21 mouse cellular contexts compared by ENCODE assay signal in genomic region chr8:111957231-111957630, GRCm38 (mm10). TPM values are rescaled to one million over a fixed set of nuclear protein-coding genes. Genes with fewer than 3 reads are reported as not detected.
"Had no signal": no experiment of that assay in that cellular context is flagged by ENCODE, and none has a peak within 500 bp of the region (broad histone marks: within the 10 kb centered on the region; RNA-seq: fewer than 3 reads in every experiment).

No protein-coding gene starts in this region.

- H3K4me1 ChIP-seq: lung, embryonic 15.5 days; midbrain, embryonic 13.5 days; midbrain, embryonic 15.5 days; neural tube, embryonic 12.5 days; stomach, embryonic 15.5 days had no signal

- H3K4me3 ChIP-seq: lung, embryonic 15.5 days; megakaryocyte, embryonic 14.5 days; midbrain, embryonic 13.5 days; midbrain, embryonic 15.5 days; neural tube, embryonic 12.5 days; stomach, embryonic 15.5 days had no signal

- DNase-seq: lung, adult 2 months; lung, postnatal 14 days; lung, postnatal 36 days; right cerebral cortex, postnatal 14 days; thymus, adult 2 months; thymus, postnatal 25 days; thymus, postnatal 4 days had no signal

- H3K27ac ChIP-seq: lung, embryonic 15.5 days; macrophage; midbrain, embryonic 13.5 days; midbrain, embryonic 15.5 days; neural tube, embryonic 12.5 days; stomach, embryonic 15.5 days; stomach, postnatal 0 days had no signal

- H3K9ac ChIP-seq: lung, embryonic 15.5 days; midbrain, embryonic 13.5 days; midbrain, embryonic 15.5 days; neural tube, embryonic 12.5 days; stomach, embryonic 15.5 days had no signal

- H3K4me2 ChIP-seq: lung, embryonic 15.5 days; midbrain, embryonic 11.5 days; midbrain, embryonic 13.5 days; midbrain, embryonic 15.5 days; neural tube, embryonic 12.5 days; stomach, embryonic 15.5 days had no signal

- H3K9me3 ChIP-seq: lung, embryonic 15.5 days; megakaryocyte, embryonic 14.5 days; midbrain, embryonic 13.5 days; midbrain, embryonic 15.5 days; neural tube, embryonic 12.5 days; stomach, embryonic 15.5 days had no signal

- H3K27me3 ChIP-seq: lung, embryonic 15.5 days; megakaryocyte, embryonic 14.5 days; midbrain, embryonic 13.5 days; midbrain, embryonic 15.5 days; neural tube, embryonic 12.5 days; stomach, embryonic 15.5 days had no signal

- ATAC-seq: lung, postnatal 0 days; midbrain, embryonic 13.5 days; midbrain, embryonic 15.5 days had no signal

RNA-seq across cellular contexts. Expression of gene Tmem231, which starts 23.6 kb away (rescaled TPM):
- total RNA-seq: monocyte, adult 5-6 weeks had no signal

RNA-seq across cellular contexts. Expression of gene Chst5, which starts 47.0 kb away (rescaled TPM):
- total RNA-seq: megakaryocyte progenitor cell, adult 5-6 weeks; monocyte, adult 5-6 weeks; neutrophil, adult 5-6 weeks had no signal
- polyA plus RNA-seq: macrophage; spleen, adult 2 months had no signal
